Mouse (Mus musculus) bone marrow, adult 2 months (tissue): ENCODE results near the gene Rsph14.

Experiments used
- CTCF ChIP-seq: fragments of 200-500 bp; IDR thresholded peaks from 2 replicates; pipeline ENCODE4 v1.5.1; 2011; ENCODE audit warnings: low read length, control low read depth; ENCODE audit not compliant: control insufficient read depth, insufficient read depth
- POLR2A ChIP-seq: fragments of 200-500 bp; IDR thresholded peaks from 2 replicates; pipeline ENCODE4 v1.6.1; 2011; ENCODE audit warnings: low read depth, mild to moderate bottlenecking, control low read depth, low read length, borderline replicate concordance; ENCODE audit not compliant: control insufficient read depth

- TF ChIP-seq CTCF, result peak; percentile 46
- no peak for TF ChIP-seq POLR2A
Observed at GRCm38 (mm10) chr10:74929578-74929977, 102.8 kb downstream of the Rsph14 start.
